13 mouse cellular contexts compared by ENCODE assay signal in the genomic region with DNA sequence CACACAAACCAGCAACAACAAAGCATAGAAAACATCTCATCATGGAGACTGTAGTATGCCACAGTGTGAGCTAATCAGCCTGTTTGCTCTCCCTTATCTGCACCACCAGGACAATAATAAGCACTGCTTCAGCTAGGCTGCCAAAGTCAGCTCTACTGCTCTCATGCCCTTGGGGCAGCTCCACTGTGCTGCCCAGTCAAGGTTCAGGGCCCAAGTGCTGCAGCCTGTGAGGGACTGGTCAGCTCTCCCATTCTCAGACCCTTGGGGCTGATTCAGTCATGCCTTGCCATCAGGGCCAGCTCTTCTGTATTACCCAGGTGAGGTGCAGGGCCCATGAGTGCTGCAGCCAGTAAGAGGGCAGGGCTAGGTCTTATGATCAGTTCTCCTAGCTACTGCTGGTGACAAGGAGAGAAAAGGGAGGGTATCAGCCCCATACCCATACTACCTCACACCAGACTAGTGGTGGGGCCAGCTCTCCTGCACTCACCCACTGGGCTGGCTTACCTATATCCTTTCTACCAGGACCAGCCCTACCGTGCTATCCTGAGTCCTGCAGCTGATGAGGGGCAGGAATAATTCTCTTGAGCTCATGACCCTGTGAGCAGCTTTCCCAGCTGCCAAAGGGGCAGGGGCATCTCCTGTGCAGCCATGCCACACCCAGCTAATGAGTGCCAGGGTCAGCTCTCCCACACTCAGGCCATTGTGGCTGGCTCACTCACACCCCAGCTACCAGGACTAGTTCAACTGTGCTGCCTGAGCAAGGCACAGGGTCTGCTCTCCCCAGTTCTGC. TPM values are rescaled to one million over a fixed set of nuclear protein-coding genes. Genes with fewer than 3 reads are reported as not detected.
DNase-seq lines count a peak whose midpoint lies in the region; ATAC-seq and TF ChIP-seq lines count a peak whose summit lies in the region.
"Had no signal": no experiment of that assay in that cellular context is flagged by ENCODE, and none has a peak within 500 bp of the region (broad histone marks: within the 10 kb centered on the region; RNA-seq: fewer than 3 reads in every experiment).

No protein-coding gene starts in this region.

- no peak for DNase-seq in hindbrain, embryonic 10.5 days (ENCODE audit: low spot score)
- no peak for DNase-seq in testis, postnatal 10 days (ENCODE audit: low spot score)
- DNase-seq in stomach, postnatal 0 days (ENCODE audit: low spot score), result no peak
- DNase-seq in cerebellum, adult 8-10 months, result no peak
- DNase-seq in layer of hippocampus, adult 18-20 months (ENCODE audit: low spot score in 2 of 2), result no peak
- DNase-seq: forebrain, postnatal 0 days; layer of hippocampus, adult 9-11 months; right cerebral cortex, postnatal 25 days had no signal

- H3K27ac ChIP-seq in hindbrain, embryonic 10.5 days, result 0 out of 2 replicates have a peak overlapping the region, but pooled peaks have one; percentile 5
- no peak overlapping the region for H3K27ac ChIP-seq in hindbrain, embryonic 13.5 days
- H3K27ac ChIP-seq in testis, adult 2 months (ENCODE audit: control insufficient read depth, insufficient read depth, low read depth, low read length), result no peak overlapping the region
- peak overlapping the region; percentile 64 for H3K27ac ChIP-seq in intestine, embryonic 16.5 days (ENCODE audit: low read length)
- no peak overlapping the region for H3K27ac ChIP-seq in stomach, postnatal 0 days (replicated peaks)
- H3K27ac ChIP-seq: limb, embryonic 13.5 days had no signal

- peaks cover 36% of the 10 kb centered on the region for H3K36me3 ChIP-seq in hindbrain, embryonic 10.5 days
- H3K36me3 ChIP-seq in hindbrain, embryonic 13.5 days, result peaks cover 32% of the 10 kb centered on the region
- peaks cover 4% of the 10 kb centered on the region for H3K36me3 ChIP-seq in testis, adult 2 months (ENCODE audit: control insufficient read depth, insufficient read depth, low read length)
- H3K36me3 ChIP-seq in intestine, embryonic 16.5 days (ENCODE audit: control insufficient read depth, insufficient read depth, low read length), result no peaks in the 10 kb centered on the region
- H3K36me3 ChIP-seq in stomach, postnatal 0 days (ENCODE audit: control insufficient read depth, insufficient read depth, low read length), result peaks cover 5% of the 10 kb centered on the region; the same call in 1 of the 2 replicates

- no peak overlapping the region for H3K4me3 ChIP-seq in hindbrain, embryonic 10.5 days
- no peak overlapping the region for H3K4me3 ChIP-seq in hindbrain, embryonic 13.5 days
- H3K4me3 ChIP-seq in testis, adult 2 months (ENCODE audit: control insufficient read depth, low read depth, low read length), result peak overlapping the region; percentile 70
- no peak overlapping the region for H3K4me3 ChIP-seq in intestine, embryonic 16.5 days (ENCODE audit: low read length)
- no peak overlapping the region for H3K4me3 ChIP-seq in stomach, postnatal 0 days (ENCODE audit: low read depth, low read length)
- H3K4me3 ChIP-seq: limb, embryonic 13.5 days had no signal

- H3K4me1 ChIP-seq in hindbrain, embryonic 10.5 days (replicated peaks), result peaks cover 21% of the 10 kb centered on the region; the same call in 1 of the 2 replicates
- H3K4me1 ChIP-seq in hindbrain, embryonic 13.5 days (replicated peaks), result peaks cover 35% of the 10 kb centered on the region
- H3K4me1 ChIP-seq in testis, adult 2 months (ENCODE audit: control insufficient read depth, insufficient read depth, low read length), result no peaks in the 10 kb centered on the region
- peaks cover 40% of the 10 kb centered on the region for H3K4me1 ChIP-seq in intestine, embryonic 16.5 days (ENCODE audit: control insufficient read depth, insufficient read depth, low read length)
- peaks cover 6% of the 10 kb centered on the region; the same call in 1 of the 2 replicates for H3K4me1 ChIP-seq in stomach, postnatal 0 days (replicated peaks; ENCODE audit: control insufficient read depth, insufficient read depth)

- no peaks in the 10 kb centered on the region for H3K9me3 ChIP-seq in hindbrain, embryonic 10.5 days
- H3K9me3 ChIP-seq in hindbrain, embryonic 13.5 days, result no peaks in the 10 kb centered on the region
- no peaks in the 10 kb centered on the region for H3K9me3 ChIP-seq in intestine, embryonic 16.5 days (ENCODE audit: control insufficient read depth, low read length)
- H3K9me3 ChIP-seq in stomach, postnatal 0 days (ENCODE audit: control insufficient read depth, low read length), result no peaks in the 10 kb centered on the region
- H3K9me3 ChIP-seq: limb, embryonic 13.5 days; megakaryocyte, embryonic 14.5 days had no signal

- no peak overlapping the region for H3K9ac ChIP-seq in hindbrain, embryonic 13.5 days
- H3K9ac ChIP-seq in intestine, embryonic 16.5 days (ENCODE audit: low read depth, low read length), result no peak overlapping the region
- H3K9ac ChIP-seq in stomach, postnatal 0 days (ENCODE audit: low read length), result no peak overlapping the region
- H3K9ac ChIP-seq: forebrain, postnatal 0 days; limb, embryonic 13.5 days had no signal

- no peak for TF ChIP-seq CTCF in testis, adult 2 months (IDR thresholded peaks at IDR 0.05; ENCODE audit: control insufficient read depth, insufficient read depth, insufficient replicate concordance, low read depth, low read length)
- no peak for TF ChIP-seq CTCF in stomach, postnatal 0 days (IDR thresholded peaks at IDR 0.05; ENCODE audit: low read depth)

- no peak for TF ChIP-seq POLR2A in testis, adult 2 months (IDR thresholded peaks at IDR 0.05; ENCODE audit: control insufficient read depth, low read depth, low read length)

- TF ChIP-seq EP300 in stomach, postnatal 0 days (optimal IDR thresholded peaks at IDR 0.05), result no peak

- ATAC-seq in hindbrain, embryonic 13.5 days (ENCODE audit: low FRiP score), result no peak
- peak; percentile 43 for ATAC-seq in intestine, embryonic 16.5 days
- ATAC-seq in stomach, postnatal 0 days (ENCODE audit: low FRiP score, low TSS enrichment), result peak; percentile 53
- ATAC-seq: forebrain, postnatal 0 days had no signal

- no peak overlapping the region for H3K4me2 ChIP-seq in hindbrain, embryonic 13.5 days
- no peak overlapping the region for H3K4me2 ChIP-seq in intestine, embryonic 16.5 days (ENCODE audit: low read depth, low read length)
- H3K4me2 ChIP-seq in stomach, postnatal 0 days (replicated peaks; ENCODE audit: low read depth), result no peak overlapping the region
- H3K4me2 ChIP-seq: limb, embryonic 13.5 days had no signal

- 78% methylated on average over 1 of the region's 1 CpGs for WGBS in hindbrain, embryonic 10.5 days
- 79% methylated on average over 1 of the region's 1 CpGs for WGBS in hindbrain, embryonic 13.5 days
- WGBS in intestine, embryonic 16.5 days, result 64% methylated on average over 1 of the region's 1 CpGs
- WGBS in stomach, postnatal 0 days, result 40% methylated on average over 1 of the region's 1 CpGs

- H3K27me3 ChIP-seq in hindbrain, embryonic 10.5 days (ENCODE audit: insufficient read depth, poor library complexity, severe bottlenecking), result no peaks in the 10 kb centered on the region
- H3K27me3 ChIP-seq in hindbrain, embryonic 13.5 days, result no peaks in the 10 kb centered on the region
- H3K27me3 ChIP-seq in testis, adult 2 months (ENCODE audit: control insufficient read depth, insufficient read depth, low read length), result no peaks in the 10 kb centered on the region
- H3K27me3 ChIP-seq in intestine, embryonic 16.5 days (replicated peaks; ENCODE audit: control insufficient read depth, insufficient read depth, low read length), result no peaks in the 10 kb centered on the region
- H3K27me3 ChIP-seq in stomach, postnatal 0 days (ENCODE audit: control insufficient read depth, insufficient read depth, low read length), result no peaks in the 10 kb centered on the region
- H3K27me3 ChIP-seq: limb, embryonic 13.5 days; megakaryocyte, embryonic 14.5 days had no signal

RNA-seq across cellular contexts. Expression of a gene that starts 18.2 kb away (rescaled TPM):
- 30.3 and 32.3 TPM in 2 replicates for polyA plus RNA-seq in hindbrain, embryonic 10.5 days (2016; fragmentation: Nextera tagmentation; extraction: Ambion mirVana)
- polyA plus RNA-seq in hindbrain, embryonic 13.5 days (2015; fragmentation: Nextera tagmentation; extraction: Ambion mirVana), result 56.2 and 61.3 TPM in 2 replicates
- 18.7 and 29.5 TPM in 2 replicates for polyA plus RNA-seq in testis, adult 2 months (2012; rRNA removed)
- polyA plus RNA-seq in intestine, embryonic 16.5 days (2015; fragmentation: Nextera tagmentation; extraction: Ambion mirVana), result 45.5 and 48.7 TPM in 2 replicates
- 34.0 and 38.2 TPM in 2 replicates for polyA plus RNA-seq in stomach, postnatal 0 days (2015; fragmentation: Nextera tagmentation; extraction: Ambion mirVana)
- total RNA-seq in layer of hippocampus, adult 18-20 months (2021), result 100 to 1,000 TPM; 105 to 116 TPM

Comparison
In these comparisons a context has a peak if more than half of its experiments do, and no peak if none do; other contexts are left out.
1. H3K27ac ChIP-seq: peak in hindbrain, embryonic 10.5 days (single experiment) and intestine, embryonic 16.5 days (single experiment); none in hindbrain, embryonic 13.5 days (single experiment), testis, adult 2 months (single experiment) and stomach, postnatal 0 days (single experiment).